Mouse (Mus musculus): ENCODE measurements at regions not wholly inside any gene's neighbourhood (a gene's known extent, or its start where the extent isn't known, plus 50 kb on each side); places are given as distances from the start of the nearest gene placed in this dataset.

DNA sequence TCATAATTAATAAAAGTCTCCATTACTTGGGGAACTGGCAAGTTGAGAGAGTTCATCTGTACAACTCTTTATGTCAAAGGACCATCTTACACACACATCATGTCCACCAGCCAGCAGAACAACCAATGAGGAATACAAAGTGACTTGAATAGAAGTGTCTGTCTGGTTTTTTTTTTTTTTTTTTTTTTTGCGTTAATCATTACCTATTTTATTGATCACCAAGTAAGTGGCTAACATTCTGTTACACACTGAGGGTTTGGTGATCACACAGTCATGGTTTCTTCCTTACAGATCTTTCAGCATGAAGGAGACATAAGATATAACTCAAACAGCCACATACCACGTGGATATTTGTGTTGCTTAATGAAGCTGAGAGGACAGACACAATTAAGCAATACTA is 147.6 kb upstream of the Adamts3 start:
- TF ChIP-seq CTCF (IDR thresholded peaks at IDR 0.05; ENCODE audit: borderline replicate concordance, extremely low read depth, insufficient read depth, insufficient read length) (no peak), POLR2A (IDR thresholded peaks at IDR 0.05; ENCODE audit: borderline replicate concordance, extremely low read depth, insufficient read depth, insufficient read length, poor library complexity, severe bottlenecking) (no peak)
